Mouse (Mus musculus) spleen, postnatal 0 days (tissue): Measurements from ENCODE around the gene Arhgap5. TPM values are rescaled to one million over a fixed set of nuclear protein-coding genes. Genes with fewer than 3 reads are reported as not detected.

Source experiments
- polyA plus RNA-seq: library from polyadenylated mRNA; unstranded; fragments of >200 nt; fragmentation: Nextera tagmentation; extraction: Ambion mirVana; gene quantifications from 2 replicates; pipeline ENCODE4 v1.2.1, GENCODE M21; 2015

The Arhgap5 gene
- polyA plus RNA-seq: 8.9 and 13.4 TPM in 2 replicates

DNA sequence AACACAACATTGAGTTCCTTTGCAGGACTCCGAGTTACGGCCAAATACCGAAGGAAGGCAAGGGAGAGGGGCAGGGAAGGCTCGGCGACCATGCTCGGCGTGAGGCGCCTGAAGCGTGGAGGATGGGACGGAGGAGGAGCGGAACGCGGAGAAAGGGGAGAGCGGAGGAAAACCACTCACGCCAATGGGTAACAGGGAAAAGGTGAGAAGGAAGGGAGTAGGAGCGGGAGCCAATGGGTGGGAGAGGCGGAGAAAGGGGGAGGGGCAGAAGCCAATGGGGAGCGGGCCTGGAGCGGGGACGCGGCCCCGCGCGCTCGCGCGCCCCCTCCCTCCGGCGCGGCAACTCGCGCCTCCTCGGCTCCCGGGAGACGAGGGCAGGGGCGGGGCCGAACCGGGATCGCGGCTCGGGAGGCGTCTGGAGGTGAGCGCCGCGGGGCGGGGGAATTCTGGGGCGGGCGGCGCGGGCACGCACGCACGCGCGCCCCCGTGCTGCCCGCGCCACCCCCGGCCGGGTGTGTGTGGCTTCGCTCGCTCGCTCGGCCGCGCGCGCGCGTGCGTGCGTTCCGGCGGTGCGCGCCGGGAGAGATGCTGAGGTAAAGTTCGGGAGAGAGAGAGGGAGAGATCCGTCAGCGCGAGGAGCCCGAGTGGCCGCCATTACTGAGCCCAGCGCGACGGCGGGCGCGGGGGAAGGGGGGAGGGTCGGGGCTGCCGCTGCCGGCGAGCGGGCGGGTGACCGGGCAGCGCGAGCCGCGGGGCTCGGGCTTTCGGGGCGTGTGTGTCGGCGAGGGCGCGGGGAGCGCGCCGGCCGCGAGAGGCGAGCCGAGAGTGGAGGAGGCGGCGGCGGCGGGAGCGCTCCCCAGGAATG is at the start of gene Arhgap5:
Gene Arhgap5, plus strand, starts transcription at position 517 of the 865 bp plus-strand sequence.

Other genes with a start within 250 kb of the Arhgap5 start
- 0.05 and 0.06 TPM in 2 replicates for gene Akap6, start 195.4 kb downstream of the Arhgap5 start, polyA plus RNA-seq